Mouse (Mus musculus): ENCODE results near the gene Prdm1. TPM values are rescaled to one million over a fixed set of nuclear protein-coding genes. Genes with fewer than 3 reads are reported as not detected.
A peak's percentile ranks its signal among the peaks of the same experiment; 100 is the strongest.

The Prdm1 gene
- polyA plus RNA-seq, 1 experiment from 2014 or later, result 7.1 TPM

DNA sequence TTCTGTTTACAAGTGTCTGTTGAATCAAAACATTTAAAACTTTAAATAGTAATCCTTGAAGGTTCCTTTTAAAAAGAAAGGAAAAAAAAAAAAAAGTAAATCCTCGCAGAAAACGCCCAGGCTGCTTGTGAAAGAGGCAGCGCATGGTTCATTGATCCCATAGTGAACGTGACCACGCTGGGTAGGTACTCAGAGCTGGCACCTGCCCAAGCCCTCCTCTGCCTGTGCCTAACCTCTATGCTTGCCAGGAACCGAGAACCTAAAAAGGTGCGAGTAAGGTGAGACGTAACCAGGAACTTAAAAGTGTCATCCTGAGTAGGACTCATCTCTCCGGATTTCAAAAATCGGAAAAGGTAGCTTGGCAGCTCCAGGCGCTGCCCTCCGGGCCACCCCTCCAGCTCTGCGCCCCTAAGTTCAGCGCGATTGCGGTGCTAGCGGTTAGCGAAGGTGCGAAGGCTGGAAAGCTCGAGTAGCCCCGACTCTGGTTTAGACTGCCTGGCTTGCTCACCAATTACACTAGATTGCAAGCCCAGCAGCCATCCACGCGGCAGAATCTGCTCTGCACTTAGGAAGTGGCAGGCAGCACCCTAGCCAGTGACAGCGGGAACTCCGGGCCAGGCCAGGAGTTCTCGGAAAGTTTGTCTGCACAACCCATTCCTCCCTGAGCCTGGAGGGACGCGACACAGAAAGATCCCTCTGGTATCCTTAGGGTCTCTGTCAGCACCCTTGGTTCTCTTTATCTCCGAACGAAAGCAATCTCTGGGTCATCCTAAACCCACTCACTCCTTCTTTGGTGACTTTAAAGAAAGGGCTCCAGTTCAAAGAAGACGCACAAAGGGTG is 1.3 kb downstream of the Prdm1 start:
- H3K4me2 ChIP-seq, result peak overlapping the region; percentile 68
- ATAC-seq (ENCODE audit: insufficient number of reproducible peaks, low FRiP score, low TSS enrichment, low read depth), result no peak
- no peak overlapping the region for H3K9ac ChIP-seq
- H3K27me3 ChIP-seq, result peaks cover 42% of the 10 kb centered on the region
- H3K9me3 ChIP-seq, result no peaks in the 10 kb centered on the region
- WGBS, result 3% methylated on average over 31 of the region's 31 CpGs
- H3K36me3 ChIP-seq, result no peaks in the 10 kb centered on the region
- peak overlapping the region; percentile 33 for H3K4me3 ChIP-seq
- H3K4me1 ChIP-seq, result peaks cover 24% of the 10 kb centered on the region
- H3K27ac ChIP-seq, result no peak overlapping the region

DNA sequence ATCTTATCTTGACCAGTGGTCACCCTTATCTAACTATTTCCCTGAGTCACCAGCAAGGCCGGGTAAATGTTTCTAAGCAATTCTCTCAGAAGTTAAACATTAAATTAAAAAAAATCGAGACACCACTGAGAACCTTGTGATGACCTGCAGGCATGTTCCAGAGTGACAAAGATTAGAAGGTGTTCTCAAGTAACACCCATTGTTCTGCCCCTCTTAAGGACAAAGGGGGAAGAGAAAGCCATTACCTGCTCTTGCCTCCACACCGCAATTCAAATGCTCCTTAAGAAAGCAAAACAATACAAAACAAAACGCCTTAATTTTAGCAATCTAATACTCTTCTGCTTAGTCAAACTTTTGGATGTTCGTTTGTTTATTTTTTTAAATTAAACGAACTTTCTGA is 8.1 kb downstream of the Prdm1 start:
- Histone ChIP-seq H3K9ac (no peak overlapping the region), H3K4me3 (no peak overlapping the region), H3K9me3 (no peaks in the 10 kb centered on the region), H3K27ac (no peak overlapping the region), H3K4me2 (no peak overlapping the region), H3K4me1 (no peaks in the 10 kb centered on the region), H3K27me3 (peaks cover 5% of the 10 kb centered on the region; the same call in 1 of the 2 replicates), H3K36me3 (no peaks in the 10 kb centered on the region)
- 52% methylated on average over 6 of the region's 6 CpGs for WGBS
- no peak for ATAC-seq (ENCODE audit: insufficient number of reproducible peaks, low FRiP score, low TSS enrichment, low read depth)

DNA sequence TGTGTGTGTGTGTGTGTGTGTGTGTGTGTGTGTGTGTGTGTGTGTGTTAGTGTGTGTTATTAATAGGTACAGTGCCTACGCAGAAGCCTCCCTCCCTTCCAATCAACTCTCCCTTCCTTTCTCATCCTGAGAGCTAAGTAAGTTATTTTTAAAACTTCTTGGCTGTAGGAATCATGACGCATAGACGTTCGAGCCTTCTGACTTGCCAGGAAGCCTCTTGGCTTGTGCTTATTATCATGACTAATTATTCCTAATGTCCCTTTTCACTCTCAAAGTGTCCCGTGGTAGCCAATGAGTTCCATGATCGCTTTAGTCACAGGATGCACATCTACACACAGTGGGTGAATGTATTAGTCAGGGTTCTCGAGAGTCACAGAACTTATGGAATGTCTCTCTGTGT is 9.7 kb downstream of the Prdm1 start:
- no peak for ATAC-seq (ENCODE audit: insufficient number of reproducible peaks, low FRiP score, low TSS enrichment, low read depth)

DNA sequence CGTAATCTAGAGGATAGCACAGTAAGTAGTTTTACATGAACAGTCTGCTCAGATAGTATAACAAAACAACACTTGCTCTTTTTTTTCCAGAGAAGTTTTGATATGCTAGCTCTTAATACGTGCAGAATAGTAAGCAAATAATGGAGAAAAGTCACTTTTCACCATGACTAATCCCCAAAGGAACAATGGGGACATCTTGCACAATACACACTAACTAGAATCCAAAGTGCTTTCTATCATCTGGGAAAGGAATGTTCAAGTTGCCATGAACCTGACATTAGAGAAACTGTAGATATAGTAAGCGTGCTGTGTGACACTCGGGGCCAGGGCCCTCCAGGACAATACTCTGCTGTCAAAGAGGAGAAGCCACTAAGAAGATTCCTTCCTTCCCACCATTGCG is 15.2 kb downstream of the Prdm1 start:
- Histone ChIP-seq H3K4me1 (no peaks in the 10 kb centered on the region), H3K4me2 (no peak overlapping the region), H3K4me3 (no peak overlapping the region), H3K9me3 (no peaks in the 10 kb centered on the region), H3K36me3 (no peaks in the 10 kb centered on the region), H3K27me3 (no peaks in the 10 kb centered on the region), H3K27ac (no peak overlapping the region), H3K9ac (no peak overlapping the region)
- ATAC-seq (ENCODE audit: insufficient number of reproducible peaks, low FRiP score, low TSS enrichment, low read depth), result no peak
- 91% methylated on average over 5 of the region's 5 CpGs for WGBS

More for the DNA sequence above, 9.7 kb downstream of the Prdm1 start:
- Histone ChIP-seq H3K36me3 (no peaks in the 10 kb centered on the region), H3K4me1 (no peaks in the 10 kb centered on the region), H3K9ac (no peak overlapping the region), H3K4me3 (no peak overlapping the region), H3K27me3 (no peaks in the 10 kb centered on the region), H3K9me3 (no peaks in the 10 kb centered on the region), H3K4me2 (no peak overlapping the region), H3K27ac (no peak overlapping the region)
- 70% methylated on average over 7 of the region's 7 CpGs for WGBS

DNA sequence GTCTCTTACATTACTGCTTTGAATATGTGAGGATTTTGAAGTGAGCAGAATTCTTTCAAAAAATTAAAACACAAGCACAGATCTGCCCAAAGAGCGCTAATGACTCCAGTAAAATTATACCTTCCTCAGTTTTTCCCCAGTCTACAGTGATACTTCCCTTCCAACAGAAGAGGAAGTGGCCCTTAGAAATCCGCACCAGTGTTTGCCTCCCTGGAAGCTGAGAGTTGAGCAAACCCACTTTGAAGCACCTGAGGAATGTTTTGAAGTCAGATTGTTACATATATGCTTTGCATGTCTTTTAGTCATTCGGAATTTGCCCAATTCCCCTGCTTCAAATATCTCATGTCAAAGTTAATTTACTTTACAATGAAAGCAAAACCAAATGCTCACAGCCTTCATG is 17.3 kb downstream of the Prdm1 start:
- ATAC-seq (ENCODE audit: insufficient number of reproducible peaks, low FRiP score, low TSS enrichment, low read depth), result no peak
- WGBS, result 83% methylated on average over 3 of the region's 3 CpGs
- Histone ChIP-seq H3K27ac (no peak overlapping the region), H3K4me2 (no peak overlapping the region), H3K9ac (no peak overlapping the region), H3K9me3 (no peaks in the 10 kb centered on the region), H3K36me3 (no peaks in the 10 kb centered on the region), H3K4me1 (no peaks in the 10 kb centered on the region), H3K4me3 (no peak overlapping the region), H3K27me3 (no peaks in the 10 kb centered on the region)

DNA sequence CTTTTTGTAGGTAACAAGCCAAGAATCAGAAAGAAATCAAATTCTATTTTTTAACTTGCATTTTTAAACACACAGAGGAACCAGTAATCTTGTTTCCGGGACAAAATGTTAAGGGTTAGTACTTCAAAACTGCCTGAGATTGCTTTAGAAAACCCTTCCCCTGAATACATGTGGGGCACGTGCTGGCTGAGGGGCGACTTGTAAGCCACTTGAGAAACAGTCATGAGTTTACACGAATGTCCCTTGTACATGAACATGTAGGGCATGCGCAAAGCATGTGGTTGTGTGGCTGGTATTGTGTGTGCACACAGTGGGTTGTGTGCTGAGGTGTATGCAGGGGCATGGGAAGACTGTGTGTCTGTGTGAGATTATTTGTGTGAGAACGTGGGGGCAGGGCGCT is 19.7 kb downstream of the Prdm1 start:
- Histone ChIP-seq H3K27ac (no peak overlapping the region), H3K4me2 (no peak overlapping the region), H3K27me3 (no peaks in the 10 kb centered on the region), H3K4me1 (no peaks in the 10 kb centered on the region), H3K9ac (no peak overlapping the region), H3K9me3 (no peaks in the 10 kb centered on the region), H3K4me3 (no peak overlapping the region), H3K36me3 (no peaks in the 10 kb centered on the region)
- no peak for ATAC-seq (ENCODE audit: insufficient number of reproducible peaks, low FRiP score, low TSS enrichment, low read depth)
- 88% methylated on average over 7 of the region's 7 CpGs for WGBS

DNA sequence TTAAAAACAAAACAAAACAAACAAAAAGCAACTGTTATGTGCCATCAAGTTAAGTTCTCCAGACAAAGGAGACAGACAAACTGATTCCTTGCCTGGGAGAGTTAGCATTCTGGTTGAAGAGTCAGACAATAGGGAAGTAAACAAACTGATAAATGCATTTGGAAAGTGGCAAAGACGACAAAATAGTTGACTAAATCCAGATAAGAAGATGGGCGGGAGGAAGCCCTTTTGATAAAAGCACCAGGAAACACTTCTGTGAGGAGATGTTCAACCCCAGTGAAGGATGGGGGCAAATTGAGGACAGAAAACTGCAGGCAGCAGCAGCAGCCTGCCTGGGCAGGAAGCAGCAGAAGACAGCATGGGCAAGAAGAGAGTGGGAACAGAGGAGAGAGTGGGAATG is 20.3 kb downstream of the Prdm1 start:
- WGBS, result 52% methylated on average over 2 of the region's 2 CpGs

DNA sequence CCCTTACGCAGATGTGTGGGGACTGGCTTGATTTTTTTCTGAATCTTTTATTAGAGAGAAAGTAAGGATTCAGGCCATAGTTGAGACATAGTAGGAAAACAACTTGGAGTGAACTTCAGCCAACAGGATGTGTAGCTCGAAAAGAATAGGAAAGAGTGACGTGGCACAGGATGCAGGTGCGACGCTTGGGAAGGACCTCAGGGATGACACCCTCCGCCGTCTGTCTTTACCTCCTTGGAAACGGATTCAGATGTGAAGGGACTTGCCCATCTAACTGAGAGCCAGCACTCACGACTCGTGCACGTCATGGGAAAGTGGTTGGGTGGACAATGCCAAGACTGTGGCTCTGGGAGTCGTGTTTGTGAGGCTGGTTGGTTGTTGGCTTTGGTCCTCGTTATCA is 25.4 kb downstream of the Prdm1 start:
- Histone ChIP-seq H3K9ac (no peak overlapping the region), H3K4me3 (no peak overlapping the region), H3K36me3 (no peaks in the 10 kb centered on the region), H3K27me3 (no peaks in the 10 kb centered on the region), H3K9me3 (no peaks in the 10 kb centered on the region), H3K4me1 (peaks cover 7% of the 10 kb centered on the region), H3K27ac (no peak overlapping the region), H3K4me2 (no peak overlapping the region)
- no peak for ATAC-seq (ENCODE audit: insufficient number of reproducible peaks, low FRiP score, low TSS enrichment, low read depth)
- 72% methylated on average over 13 of the region's 13 CpGs for WGBS

More for the DNA sequence above, 20.3 kb downstream of the Prdm1 start:
- H3K27ac ChIP-seq, result no peak overlapping the region
- H3K4me1 ChIP-seq, result no peaks in the 10 kb centered on the region
- no peaks in the 10 kb centered on the region for H3K9me3 ChIP-seq
- no peak overlapping the region for H3K4me3 ChIP-seq
- H3K27me3 ChIP-seq, result no peaks in the 10 kb centered on the region
- H3K4me2 ChIP-seq, result no peak overlapping the region
- H3K36me3 ChIP-seq, result no peaks in the 10 kb centered on the region
- no peak overlapping the region for H3K9ac ChIP-seq
- no peak for ATAC-seq (ENCODE audit: insufficient number of reproducible peaks, low FRiP score, low TSS enrichment, low read depth)

DNA sequence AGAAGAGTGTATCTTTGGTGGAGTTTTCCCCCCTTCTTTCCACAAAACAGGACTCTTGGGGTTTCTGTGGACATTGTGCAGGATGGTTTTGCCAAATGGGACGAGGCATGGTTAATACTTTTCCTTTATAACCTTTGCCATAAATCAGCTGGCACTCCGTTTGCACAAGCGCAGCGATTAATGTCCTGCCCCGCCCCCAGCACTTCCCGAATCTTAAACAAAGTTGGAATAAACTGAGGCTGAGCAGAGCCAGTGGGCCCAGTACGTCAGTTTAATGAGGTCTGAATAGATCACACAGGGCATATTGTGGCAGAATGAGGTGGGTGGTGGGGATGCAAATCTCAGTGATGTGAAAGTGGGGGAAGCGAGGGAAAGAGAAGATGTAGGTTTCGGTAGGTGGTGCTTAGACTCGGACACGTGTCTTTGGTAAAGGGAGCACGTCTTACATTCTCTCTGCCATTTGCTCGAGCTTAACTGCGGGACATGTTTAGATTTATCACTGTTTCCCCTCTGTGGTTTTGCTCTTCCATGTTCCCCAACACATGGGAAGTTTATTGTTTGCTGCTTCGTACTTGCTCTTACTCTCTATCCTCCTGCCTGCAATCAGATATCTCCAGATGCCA is 28.3 kb downstream of the Prdm1 start:
- H3K4me1 ChIP-seq, result peaks cover 7% of the 10 kb centered on the region
- H3K4me3 ChIP-seq, result peak overlapping the region; percentile 25
- ATAC-seq (ENCODE audit: insufficient number of reproducible peaks, low FRiP score, low TSS enrichment, low read depth), result no peak
- no peaks in the 10 kb centered on the region for H3K9me3 ChIP-seq
- no peaks in the 10 kb centered on the region for H3K36me3 ChIP-seq
- WGBS, result 19% methylated on average over 15 of the region's 15 CpGs
- H3K4me2 ChIP-seq, result peak overlapping the region; percentile 42
- no peak overlapping the region for H3K9ac ChIP-seq
- H3K27me3 ChIP-seq, result no peaks in the 10 kb centered on the region
- no peak overlapping the region for H3K27ac ChIP-seq

DNA sequence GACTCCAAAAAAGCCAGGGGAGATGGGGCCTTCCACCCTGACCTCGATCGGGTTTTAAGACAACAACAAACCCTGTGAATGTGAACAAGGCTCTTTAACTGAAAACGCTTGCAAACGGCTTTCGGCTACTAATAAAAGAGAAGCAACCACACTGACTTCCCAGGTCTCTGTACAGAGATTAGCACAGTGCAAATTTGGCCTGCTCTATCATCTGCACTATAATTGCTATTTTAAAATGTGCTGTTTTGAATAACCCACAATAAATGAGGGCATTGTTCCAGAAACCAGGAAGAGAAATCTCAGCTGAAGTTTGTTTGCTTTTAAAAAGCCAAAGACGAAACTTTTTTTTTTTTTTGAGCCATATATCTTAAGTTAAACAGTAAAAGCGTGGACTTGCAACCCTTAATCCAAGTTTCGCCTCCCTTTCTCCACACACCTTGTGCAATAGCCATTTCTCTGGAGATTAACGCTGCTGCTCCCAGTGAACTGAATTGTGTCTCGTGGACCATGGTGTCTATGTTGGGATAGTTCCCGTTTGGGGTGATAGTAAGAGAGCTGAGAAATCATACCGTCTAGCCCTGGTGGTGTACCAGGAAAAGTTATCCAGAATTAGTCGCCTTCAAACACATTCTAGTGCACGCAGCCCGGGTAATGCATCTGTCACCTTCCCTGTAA is 34.3 kb downstream of the Prdm1 start:
- Histone ChIP-seq H3K36me3 (no peaks in the 10 kb centered on the region), H3K4me1 (no peaks in the 10 kb centered on the region), H3K9ac (no peak overlapping the region), H3K27me3 (no peaks in the 10 kb centered on the region), H3K4me2 (no peak overlapping the region), H3K4me3 (no peak overlapping the region), H3K27ac (no peak overlapping the region), H3K9me3 (no peaks in the 10 kb centered on the region)
- 57% methylated on average over 15 of the region's 15 CpGs for WGBS
- no peak for ATAC-seq (ENCODE audit: insufficient number of reproducible peaks, low FRiP score, low TSS enrichment, low read depth)

DNA sequence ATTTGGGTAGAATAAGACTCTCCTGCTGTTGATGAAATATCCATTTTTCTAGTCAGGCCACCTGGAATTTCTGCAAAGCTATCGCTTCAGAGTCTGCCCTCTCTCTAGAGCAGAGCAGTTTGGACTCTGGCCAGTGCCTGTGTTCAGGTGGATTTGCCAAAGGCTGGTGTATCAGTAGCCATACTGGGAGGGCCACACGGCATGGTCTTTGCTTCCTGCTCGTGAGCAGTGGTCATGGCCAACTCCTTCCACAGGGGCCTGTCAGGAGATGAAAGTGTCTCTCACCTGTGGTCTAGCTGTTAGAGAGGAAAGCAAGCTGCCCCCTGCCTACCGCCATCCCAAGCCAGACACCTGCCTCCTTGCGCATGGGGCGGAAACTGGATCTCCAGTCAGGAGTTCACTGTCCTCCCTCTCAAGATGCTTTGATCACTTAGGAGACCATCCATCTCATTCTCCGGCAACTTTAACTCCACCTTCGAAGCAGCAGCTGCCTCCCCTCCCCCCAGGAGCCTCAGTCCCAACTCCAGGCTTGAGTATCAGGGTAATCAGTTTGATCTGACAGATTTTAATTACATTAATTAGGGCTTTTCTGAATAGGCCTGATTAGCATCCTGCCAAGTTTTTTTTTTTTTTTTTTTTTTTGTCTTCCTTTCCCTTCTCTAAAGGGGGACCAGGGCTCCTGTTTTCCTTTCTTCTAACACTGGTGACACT is 35.3 kb downstream of the Prdm1 start:
- H3K4me3 ChIP-seq, result no peak overlapping the region
- H3K9me3 ChIP-seq, result no peaks in the 10 kb centered on the region
- no peak overlapping the region for H3K4me2 ChIP-seq
- no peaks in the 10 kb centered on the region for H3K4me1 ChIP-seq
- H3K27ac ChIP-seq, result no peak overlapping the region
- no peaks in the 10 kb centered on the region for H3K36me3 ChIP-seq
- H3K9ac ChIP-seq, result no peak overlapping the region
- WGBS, result 53% methylated on average over 8 of the region's 8 CpGs
- no peaks in the 10 kb centered on the region for H3K27me3 ChIP-seq
- no peak for ATAC-seq (ENCODE audit: insufficient number of reproducible peaks, low FRiP score, low TSS enrichment, low read depth)
